Mouse (Mus musculus) heart, adult 9 months (tissue): Measurements from ENCODE around the gene Defa31.
"Not testable (repeated sequence)": the region's sequence is repeated elsewhere in the genome, so short reads cannot be mapped to it uniquely, and the experiment has no call there.

Source experiments
- DNase-seq, 2 experiments: peaks; one replicate each; pipeline ENCODE4 v3.0.0; 2022; ENCODE audit warnings: low spot score in 2 of 2

Defa31 gene

GRCm38 (mm10) chr8:21191314-21191713 is at the start of gene Defa31:
Gene Defa31, plus strand, starts transcription at chr8:21191614.
- not testable (repeated sequence) for DNase-seq

- not testable (repeated sequence) for DNase-seq
These were observed 29.4 kb upstream of the Defa31 start, which contains the start of gene Defa22 for GRCm38 (mm10) chr8:21161977-21162376. Gene Defa22, plus strand, starts transcription at chr8:21162277.

- not testable (repeated sequence) for DNase-seq
These were observed 9.8 kb downstream of the Defa31 start, which contains the start of gene Gm15293 for GRCm38 (mm10) chr8:21201261-21201660. Gene Gm15293, plus strand, starts transcription at chr8:21201561.
